Mouse (Mus musculus): ENCODE data around the gene Bcan. TPM values are rescaled to one million over a fixed set of nuclear protein-coding genes. Genes with fewer than 3 reads are reported as not detected.

The Bcan gene
- polyA plus RNA-seq (2014; fragmentation: Illumina TruSeq; extraction: RNeasy Lipid Tissue Mini Kit (QIAGEN cat#74804); ENCODE audit: low read depth, low replicate concordance): not detected

DNA sequence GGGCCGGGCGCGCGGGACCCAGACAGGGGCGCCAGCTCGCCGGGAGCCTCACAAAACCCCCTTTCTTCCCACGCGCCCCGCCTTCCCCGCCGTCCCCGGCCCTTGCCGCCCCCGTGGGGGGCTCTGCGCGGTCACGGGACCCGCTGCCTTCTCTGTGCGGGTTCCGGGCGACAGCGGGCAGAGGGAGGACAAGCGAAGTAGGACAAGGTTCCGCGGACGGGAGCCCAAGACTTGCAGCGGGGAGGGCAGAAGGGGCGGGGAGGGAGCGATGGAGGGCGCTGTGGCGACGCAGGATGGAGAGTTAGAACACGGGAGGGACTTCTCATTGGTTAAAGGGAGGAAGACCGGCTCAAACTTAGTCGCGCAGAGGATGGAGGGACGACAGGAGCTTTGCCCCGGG lies at the start of gene Bcan:
Bcan (minus strand) TSS at position 50 of the 400 bp plus-strand sequence.

DNA sequence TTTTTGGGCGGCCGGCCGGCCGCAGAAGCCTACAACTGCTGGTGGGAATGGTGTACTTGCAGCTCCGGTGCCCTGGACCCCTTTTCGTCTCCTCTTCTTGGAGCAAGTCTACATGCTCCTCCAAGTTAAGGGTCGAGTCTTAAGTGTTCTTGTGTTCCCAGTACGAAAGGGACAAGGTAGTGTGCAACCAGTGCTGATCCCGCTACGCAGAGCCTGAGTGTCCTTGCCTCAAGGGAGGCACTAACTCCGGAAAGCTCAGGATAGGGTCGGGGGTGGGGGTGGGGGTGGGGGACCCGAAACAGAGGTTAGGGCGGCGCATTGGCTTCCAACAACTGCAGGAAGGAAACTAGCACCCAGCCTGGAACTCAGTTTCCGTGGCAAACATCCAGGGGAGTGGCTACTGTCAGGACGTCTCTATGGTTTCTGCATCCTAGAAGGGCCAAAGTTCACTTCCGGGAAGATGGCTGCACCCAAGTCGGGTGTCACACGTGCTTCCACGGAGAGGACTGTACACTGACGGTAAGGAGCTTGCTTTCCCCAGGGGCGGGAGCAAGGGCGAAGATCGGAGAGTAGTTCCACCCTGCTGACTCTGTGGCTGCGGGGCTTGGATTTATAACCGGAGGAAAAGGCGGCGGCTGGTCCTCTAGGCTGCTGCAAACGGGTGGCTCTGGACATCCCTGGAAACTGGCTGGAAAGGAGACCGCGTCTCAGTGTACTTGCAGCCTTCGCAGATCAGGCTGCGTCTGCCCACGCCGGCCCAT lies 42.8 kb upstream of the Bcan start, which contains the start of gene Gpatch4:
Gpatch4 (plus strand) TSS at position 448 of the 761 bp plus-strand sequence.

DNA sequence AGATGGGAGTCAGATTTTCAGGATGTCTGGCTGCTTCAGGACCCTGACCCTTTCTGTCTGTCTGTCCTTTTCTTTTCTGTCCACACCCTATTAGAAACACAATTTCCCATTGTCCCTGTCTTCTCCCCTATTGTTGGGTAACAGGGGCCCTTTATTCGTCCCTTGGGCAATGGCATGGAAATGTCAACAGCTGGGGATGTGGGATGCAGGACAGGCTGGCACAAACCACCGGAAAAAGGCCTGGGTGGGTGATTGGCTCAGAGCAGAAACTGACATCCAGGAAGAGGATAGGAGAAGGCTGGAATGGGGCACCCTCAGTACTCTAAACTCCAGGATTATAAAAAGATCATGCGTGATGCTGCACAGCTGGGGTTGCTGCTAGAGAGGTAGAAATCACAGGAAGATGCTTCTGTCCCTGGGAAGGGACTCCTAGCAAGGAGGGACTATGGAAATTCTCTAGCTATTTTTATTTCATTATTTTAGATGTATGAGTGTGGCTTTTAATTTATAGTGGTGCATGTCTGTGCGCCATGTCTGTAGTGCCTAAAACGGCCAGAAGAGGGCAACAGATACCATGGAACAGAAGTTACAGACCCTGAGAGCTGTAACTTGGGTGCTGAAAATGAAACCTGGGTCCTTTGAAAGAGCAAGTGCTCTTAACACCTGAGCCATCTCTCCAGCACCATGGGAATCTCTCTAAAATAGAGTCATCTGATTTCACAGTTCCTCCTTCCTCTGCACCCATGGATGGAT lies 27.6 kb upstream of the Bcan start, which contains the start of gene Hapln2:
Hapln2 (minus strand) TSS at position 150 of the 753 bp plus-strand sequence.

DNA sequence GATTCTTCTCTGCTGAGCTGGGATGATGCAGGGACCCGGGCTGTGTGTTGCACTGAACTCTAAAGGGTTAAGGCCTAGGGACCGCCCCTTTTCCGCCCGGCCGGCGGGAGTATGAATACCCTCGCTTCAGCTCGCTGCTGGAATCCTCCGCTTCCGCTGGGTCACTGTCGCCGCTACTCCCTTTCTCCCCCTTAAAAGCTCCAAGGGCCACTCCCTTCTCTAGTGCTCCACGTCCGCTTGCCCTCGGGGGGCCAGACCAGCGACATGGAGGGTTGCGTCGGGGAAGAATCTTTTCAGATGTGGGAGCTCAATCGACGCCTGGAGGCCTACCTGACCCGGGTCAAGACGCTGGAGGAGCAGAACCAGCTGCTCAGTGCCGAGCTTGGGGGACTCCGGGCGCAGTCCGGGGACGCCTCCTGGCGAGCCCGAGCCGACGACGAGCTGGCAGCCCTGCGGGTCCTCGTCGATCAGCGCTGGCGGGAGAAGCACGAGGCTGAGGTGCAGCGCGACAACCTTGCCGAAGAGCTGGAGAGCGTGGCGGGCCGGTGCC lies 29.0 kb downstream of the Bcan start, which contains the start of gene Nes:
Nes (plus strand) TSS at position 140 of the 550 bp plus-strand sequence.

DNA sequence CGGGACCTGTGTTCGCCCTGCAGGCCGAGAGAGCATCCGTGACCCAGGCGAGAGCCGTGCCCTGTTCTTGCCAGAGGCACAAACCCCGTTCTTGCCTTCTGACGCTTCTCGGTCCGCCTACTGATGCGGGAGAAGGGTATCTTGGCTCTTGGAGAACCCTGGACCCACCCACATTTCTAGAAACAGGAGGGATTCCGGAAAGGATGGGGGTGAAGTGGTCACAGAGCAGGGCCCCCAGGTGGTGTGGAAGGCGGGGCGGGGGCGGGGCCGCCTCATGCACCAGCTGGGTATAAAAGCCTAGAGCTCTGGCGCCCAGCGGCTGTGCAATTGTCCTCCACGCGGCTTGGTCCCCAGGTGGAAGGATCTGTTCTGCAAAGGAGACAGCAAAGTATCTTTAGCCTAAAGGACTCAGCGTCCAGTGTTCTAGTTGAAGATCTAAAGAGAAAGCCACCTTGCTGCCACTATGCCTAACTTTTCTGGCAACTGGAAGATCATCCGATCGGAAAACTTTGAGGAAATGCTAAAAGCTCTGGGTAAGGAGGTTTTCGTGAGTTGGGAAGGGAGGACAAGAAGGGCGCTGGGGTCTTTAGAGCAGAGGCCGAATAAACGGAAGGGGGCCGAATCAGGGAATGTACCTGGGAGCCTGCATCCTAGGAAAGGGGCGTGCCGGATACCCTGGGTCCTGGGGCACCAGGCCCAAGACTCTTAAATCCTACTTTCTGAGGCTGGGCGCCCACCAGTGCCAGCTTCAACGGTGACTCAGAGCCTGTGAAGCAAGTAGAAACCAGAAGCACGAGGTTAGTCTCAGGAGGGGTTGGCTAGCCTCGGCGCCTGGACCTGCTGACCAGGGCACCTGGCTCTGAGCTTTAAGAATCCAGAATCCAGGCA lies 51.4 kb downstream of the Bcan start, which contains the start of gene Crabp2:
Crabp2 (plus strand) TSS at position 289 of the 888 bp plus-strand sequence.

Other genes with a start within 250 kb of the Bcan start
- not detected for gene Ntrk1, start 205.1 kb downstream of the Bcan start, polyA plus RNA-seq (2014; fragmentation: Illumina TruSeq; extraction: RNeasy Lipid Tissue Mini Kit (QIAGEN cat#74804); ENCODE audit: low read depth, low replicate concordance)
- gene Insrr, start 203.3 kb downstream of the Bcan start, polyA plus RNA-seq (2014; fragmentation: Illumina TruSeq; extraction: RNeasy Lipid Tissue Mini Kit (QIAGEN cat#74804); ENCODE audit: low read depth, low replicate concordance): 1.1 TPM
- gene Pear1, start 175.9 kb downstream of the Bcan start, polyA plus RNA-seq (2014; fragmentation: Illumina TruSeq; extraction: RNeasy Lipid Tissue Mini Kit (QIAGEN cat#74804); ENCODE audit: low read depth, low replicate concordance): 0.89 TPM
- gene Sh2d2a, start 153.5 kb downstream of the Bcan start, polyA plus RNA-seq (2014; fragmentation: Illumina TruSeq; extraction: RNeasy Lipid Tissue Mini Kit (QIAGEN cat#74804); ENCODE audit: low read depth, low replicate concordance): not detected
- gene Prcc, start 114.6 kb downstream of the Bcan start, polyA plus RNA-seq (2014; fragmentation: Illumina TruSeq; extraction: RNeasy Lipid Tissue Mini Kit (QIAGEN cat#74804); ENCODE audit: low read depth, low replicate concordance): 3.1 TPM
- gene Hdgf, start 93.9 kb downstream of the Bcan start, polyA plus RNA-seq (2014; fragmentation: Illumina TruSeq; extraction: RNeasy Lipid Tissue Mini Kit (QIAGEN cat#74804); ENCODE audit: low read depth, low replicate concordance): 129 TPM
- gene Mrpl24, start 80.7 kb downstream of the Bcan start, polyA plus RNA-seq (2014; fragmentation: Illumina TruSeq; extraction: RNeasy Lipid Tissue Mini Kit (QIAGEN cat#74804); ENCODE audit: low read depth, low replicate concordance): 80.9 TPM
- 16.4 TPM for gene Isg20l2, start 69.9 kb downstream of the Bcan start, polyA plus RNA-seq (2014; fragmentation: Illumina TruSeq; extraction: RNeasy Lipid Tissue Mini Kit (QIAGEN cat#74804); ENCODE audit: low read depth, low replicate concordance)
- gene Rrnad1, start 69.5 kb downstream of the Bcan start, polyA plus RNA-seq (2014; fragmentation: Illumina TruSeq; extraction: RNeasy Lipid Tissue Mini Kit (QIAGEN cat#74804); ENCODE audit: low read depth, low replicate concordance): 4.0 TPM
- not detected for gene Crabp2, start 51.6 kb downstream of the Bcan start, polyA plus RNA-seq (2014; fragmentation: Illumina TruSeq; extraction: RNeasy Lipid Tissue Mini Kit (QIAGEN cat#74804); ENCODE audit: low read depth, low replicate concordance)
- gene Nes, start 29.2 kb downstream of the Bcan start, polyA plus RNA-seq (2014; fragmentation: Illumina TruSeq; extraction: RNeasy Lipid Tissue Mini Kit (QIAGEN cat#74804); ENCODE audit: low read depth, low replicate concordance): 14.6 TPM
- gene Hapln2, start 27.4 kb upstream of the Bcan start, polyA plus RNA-seq (2014; fragmentation: Illumina TruSeq; extraction: RNeasy Lipid Tissue Mini Kit (QIAGEN cat#74804); ENCODE audit: low read depth, low replicate concordance): not detected
- gene Gpatch4, start 42.9 kb upstream of the Bcan start, polyA plus RNA-seq (2014; fragmentation: Illumina TruSeq; extraction: RNeasy Lipid Tissue Mini Kit (QIAGEN cat#74804); ENCODE audit: low read depth, low replicate concordance): 5.6 TPM
- gene Naxe, start 58.3 kb upstream of the Bcan start, polyA plus RNA-seq (2014; fragmentation: Illumina TruSeq; extraction: RNeasy Lipid Tissue Mini Kit (QIAGEN cat#74804); ENCODE audit: low read depth, low replicate concordance): 26.2 TPM
- not detected for gene Ttc24, start 78.1 kb upstream of the Bcan start, polyA plus RNA-seq (2014; fragmentation: Illumina TruSeq; extraction: RNeasy Lipid Tissue Mini Kit (QIAGEN cat#74804); ENCODE audit: low read depth, low replicate concordance)
- gene Iqgap3, start 81.7 kb upstream of the Bcan start, polyA plus RNA-seq (2014; fragmentation: Illumina TruSeq; extraction: RNeasy Lipid Tissue Mini Kit (QIAGEN cat#74804); ENCODE audit: low read depth, low replicate concordance): not detected
- gene Mef2d, start 142.1 kb upstream of the Bcan start, polyA plus RNA-seq (2014; fragmentation: Illumina TruSeq; extraction: RNeasy Lipid Tissue Mini Kit (QIAGEN cat#74804); ENCODE audit: low read depth, low replicate concordance): 5.2 TPM